Mouse (Mus musculus) gastrocnemius, postnatal 14 days (tissue): ENCODE measurements around the gene C8a. TPM values are rescaled to one million over a fixed set of nuclear protein-coding genes. Genes with fewer than 3 reads are reported as not detected.

Experiments used
- DNase-seq: peaks from one replicate; pipeline ENCODE4 v3.0.0; 2021; ENCODE audit warnings: mixed read lengths
- intact Hi-C: fragments of 180-260 bp; cut with DNase I; formaldehyde crosslinking; loops from one replicate; pipeline ENCODE4 v1.15.1; 2025; ENCODE audit warnings: low total_unique reads
- total RNA-seq, 2 experiments: library from RNA; stranded (reverse); gene quantifications; 2 replicates each; pipeline ENCODE4 v1.2.3; 2021

Gene C8a
- total RNA-seq, 2 experiments from 2014 or later, result not detected

DNA sequence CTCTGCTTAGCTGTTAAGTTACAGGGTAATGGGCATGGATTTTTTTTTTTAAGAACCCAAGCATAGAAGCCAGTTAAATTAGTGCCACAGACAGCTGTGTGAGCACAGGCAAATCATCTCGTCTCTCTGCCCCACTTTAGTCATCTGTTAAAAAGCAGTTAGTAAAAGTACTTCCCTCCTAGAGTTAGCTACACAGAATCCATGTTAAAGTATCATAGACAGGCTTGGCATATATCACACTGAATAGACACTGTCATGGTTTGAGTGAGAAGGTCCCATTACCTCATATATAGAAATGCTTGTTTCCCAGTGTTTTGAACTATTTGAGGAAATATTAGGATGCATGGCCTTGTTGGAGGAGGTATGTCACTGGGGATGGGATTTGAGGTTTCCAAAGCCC, 19.2 kb downstream of the C8a start, which contains the start of gene Gm17662:
Gene Gm17662 (plus strand): TSS at position 301 of the 400 bp plus-strand sequence.
- intact Hi-C loops, result no loop called here
- DNase-seq, result no peak

GRCm38 (mm10) chr4:104855216-104855615, 21.0 kb downstream of the C8a start:
- no peak for DNase-seq
- intact Hi-C loops, result no loop called here

- no peak for DNase-seq
- intact Hi-C loops, result no loop called here
Measured at GRCm38 (mm10) chr4:104843546-104843945, 32.7 kb downstream of the C8a start.

GRCm38 (mm10) chr4:104842204-104842603, 34.0 kb downstream of the C8a start:
- intact Hi-C loops, result no loop called here
- no peak for DNase-seq

DNA sequence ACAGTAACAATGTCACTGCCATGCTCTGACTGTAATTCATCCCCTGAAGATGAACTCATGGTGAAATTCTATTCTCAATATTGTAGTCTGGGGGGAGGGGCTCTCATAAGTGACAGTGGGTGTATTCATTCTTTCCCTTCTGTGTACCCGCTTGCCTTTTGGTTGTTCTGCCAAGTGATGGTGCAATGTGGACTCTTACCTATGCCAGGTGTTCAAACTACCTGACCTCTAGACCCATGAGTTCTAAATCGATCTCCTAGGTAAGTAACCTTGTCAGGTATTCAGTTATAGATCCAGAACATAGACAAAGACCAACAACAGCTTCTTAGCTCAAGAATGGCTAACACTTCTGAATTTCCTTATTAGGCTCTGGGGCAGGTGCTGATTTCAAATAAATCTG, 37.9 kb downstream of the C8a start:
- no peak for DNase-seq

DNA sequence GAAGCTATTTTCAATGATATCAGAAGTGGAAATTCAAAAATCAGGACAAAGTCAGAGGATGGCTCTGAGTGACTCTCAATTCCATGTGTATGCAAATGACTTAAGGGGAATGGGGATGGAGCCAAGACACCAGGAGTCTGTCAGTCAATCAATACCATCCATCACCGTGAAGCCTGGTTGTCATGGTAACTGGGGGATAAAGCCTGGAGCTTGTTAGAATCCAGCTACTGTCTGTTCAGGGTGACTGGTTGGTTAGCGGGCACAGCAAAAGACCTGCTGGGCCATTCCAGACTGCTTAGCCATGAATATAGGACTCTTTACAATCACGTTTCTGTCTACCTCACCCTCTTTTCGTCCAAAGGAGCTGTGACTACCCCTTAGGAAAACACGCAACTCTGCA, 41.1 kb downstream of the C8a start:
- no peak for DNase-seq

More for the DNA sequence above, 37.9 kb downstream of the C8a start:
- intact Hi-C loops, result no loop called here

GRCm38 (mm10) chr4:104828939-104829338, 47.3 kb downstream of the C8a start:
- intact Hi-C loops, result no loop called here
- no peak for DNase-seq

More for the DNA sequence above, 41.1 kb downstream of the C8a start:
- intact Hi-C loops, result no loop called here

GRCm38 (mm10) chr4:104824381-104825077, 51.7 kb downstream of the C8a start:
- intact Hi-C loops, result no loop called here
- no peak for DNase-seq

GRCm38 (mm10) chr4:104823597-104824101, 52.5 kb downstream of the C8a start:
- intact Hi-C loops, result no loop called here
- DNase-seq, result no peak

DNA sequence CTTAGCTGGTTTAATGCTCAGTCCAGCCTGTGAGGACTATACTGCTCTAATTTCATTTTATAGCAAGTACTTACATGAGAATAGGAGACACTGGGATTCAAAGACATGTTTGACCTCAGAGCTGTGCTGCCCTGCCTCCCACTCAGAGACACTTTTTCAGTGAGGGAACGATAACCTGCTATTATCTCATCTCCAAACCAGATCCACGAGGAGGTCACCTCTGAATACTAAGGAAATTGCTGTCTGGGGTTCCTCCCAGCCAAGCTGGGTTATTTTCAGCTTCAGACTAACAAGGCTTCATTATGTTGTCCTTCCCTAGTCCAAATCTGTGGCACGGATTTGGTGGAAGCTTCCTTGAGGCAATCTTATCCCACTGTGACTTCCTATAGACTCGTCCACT, 56.3 kb downstream of the C8a start:
- no peak for DNase-seq
- intact Hi-C loops, result no loop called here

GRCm38 (mm10) chr4:104818986-104819385, 57.2 kb downstream of the C8a start:
- no peak for DNase-seq
- intact Hi-C loops, result no loop called here

DNA sequence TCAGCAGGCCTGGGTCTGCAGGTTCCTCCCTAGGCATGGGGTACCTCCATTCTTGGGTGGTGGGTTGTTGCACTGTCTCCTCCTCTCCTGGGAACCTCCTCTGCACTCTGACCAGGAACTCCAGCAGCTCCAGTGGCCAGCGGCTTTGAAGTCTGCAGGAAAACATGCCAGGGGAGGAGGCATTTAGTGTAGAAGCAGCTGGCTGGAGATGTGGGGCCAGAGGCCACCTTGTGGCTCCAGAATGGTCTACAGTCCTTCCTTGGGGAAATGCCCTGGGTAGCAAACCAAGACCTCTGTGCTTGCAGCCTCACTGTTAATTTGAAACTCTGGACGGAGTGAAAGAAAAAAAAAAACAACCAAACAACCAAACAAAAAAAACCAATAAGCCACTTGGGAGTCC, 58.7 kb downstream of the C8a start:
- intact Hi-C loops, result no loop called here
- DNase-seq, result no peak

DNA sequence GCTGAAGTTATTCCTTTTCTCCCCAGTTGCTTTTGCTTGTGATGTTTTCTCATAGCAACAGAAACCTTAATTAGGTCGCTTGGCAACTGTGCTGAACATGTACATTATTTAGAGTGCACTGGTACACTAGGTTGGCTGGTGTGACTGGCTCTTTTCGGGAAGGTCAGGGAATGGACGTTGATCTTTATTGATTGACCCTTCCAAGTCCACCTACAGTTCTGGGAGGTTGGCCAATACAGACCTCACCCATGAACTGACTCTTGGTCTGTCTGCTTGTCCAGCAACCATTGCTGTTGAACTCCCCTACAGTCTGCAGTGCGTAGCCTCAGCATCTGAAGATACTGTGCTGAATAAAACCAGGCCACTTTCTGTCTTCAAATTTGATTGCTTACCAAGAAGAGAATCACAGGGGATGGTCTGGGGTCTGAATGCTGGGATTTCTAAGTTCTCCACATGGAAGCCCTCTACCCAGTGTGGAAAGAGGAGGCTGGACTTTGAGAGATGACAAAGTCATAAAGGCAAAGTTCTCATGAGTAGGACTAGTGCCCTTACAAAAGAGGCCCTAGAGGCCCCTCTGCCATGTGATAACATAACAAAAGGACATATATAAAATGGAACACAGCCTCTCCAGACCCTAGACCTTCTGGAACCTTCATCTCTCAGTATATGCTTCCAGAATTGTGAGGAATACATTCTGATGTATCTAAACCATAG, 59.5 kb downstream of the C8a start:
- no peak for DNase-seq
- intact Hi-C loops, result no loop called here

GRCm38 (mm10) chr4:104813617-104814016, 62.6 kb downstream of the C8a start:
- intact Hi-C loops, result no loop called here
- DNase-seq, result no peak

GRCm38 (mm10) chr4:104810710-104811286, 65.4 kb downstream of the C8a start:
- intact Hi-C loops, result no loop called here
- DNase-seq, result no peak

GRCm38 (mm10) chr4:104805414-104806257, 70.6 kb downstream of the C8a start:
- no peak for DNase-seq
- intact Hi-C loops, result no loop called here

GRCm38 (mm10) chr4:104804100-104804499, 72.1 kb downstream of the C8a start:
- no peak for DNase-seq

DNA sequence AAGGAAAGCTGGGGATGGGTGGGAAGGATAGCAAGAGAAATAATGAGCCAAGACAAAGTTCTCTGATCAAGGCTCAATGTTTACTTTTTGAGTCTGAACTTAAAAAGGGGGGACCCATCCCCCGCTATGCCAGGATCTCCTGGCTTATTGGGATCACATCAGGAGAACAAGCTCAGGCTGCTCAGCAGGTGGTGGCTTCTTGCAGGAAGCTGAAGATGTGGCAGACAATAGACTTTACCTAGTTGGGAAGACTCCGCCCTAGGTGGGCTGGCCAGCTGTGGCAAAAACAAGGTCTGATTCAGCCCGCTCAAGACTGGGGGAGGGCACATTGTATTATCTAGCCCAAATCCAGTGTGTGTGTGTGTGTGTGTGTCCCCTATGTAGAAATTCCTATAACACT, 74.6 kb downstream of the C8a start:
- no peak for DNase-seq
- intact Hi-C loops, result no loop called here

More at GRCm38 (mm10) chr4:104804100-104804499, 72.1 kb downstream of the C8a start:
- intact Hi-C loops, result no loop called here

- intact Hi-C loops, result no loop called here
- no peak for DNase-seq
Measured at GRCm38 (mm10) chr4:104798951-104799350, 77.2 kb downstream of the C8a start.

DNA sequence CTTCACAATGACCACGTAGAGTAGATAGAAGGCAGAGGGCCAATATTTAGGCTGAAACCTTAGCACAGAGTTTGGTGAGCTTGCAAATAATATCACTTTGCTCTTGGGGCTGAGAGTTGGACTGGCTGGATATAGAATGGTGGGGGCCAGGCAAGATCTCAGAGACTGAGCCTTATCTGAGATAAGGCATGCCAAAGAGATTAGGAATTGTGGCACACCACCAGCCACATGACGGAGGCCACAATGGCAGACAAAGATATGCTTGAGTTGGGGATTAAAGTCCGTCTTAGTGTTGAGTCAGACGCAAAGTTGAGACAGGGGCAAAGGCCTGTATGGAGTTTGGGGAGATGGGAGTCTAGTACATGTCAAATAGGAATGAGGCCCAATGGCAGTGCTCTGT, 84.1 kb downstream of the C8a start:
- intact Hi-C loops, result no loop called here
- DNase-seq, result no peak
